Mouse (Mus musculus): ENCODE results near the gene 2200002D01Rik.

- TF ChIP-seq CTCF (IDR thresholded peaks at IDR 0.05; ENCODE audit: borderline replicate concordance, extremely low read depth, insufficient read depth, insufficient read length) (no peak), POLR2A (IDR thresholded peaks at IDR 0.05; ENCODE audit: borderline replicate concordance, extremely low read depth, insufficient read depth, insufficient read length, poor library complexity, severe bottlenecking) (no peak)
Measured at GRCm38 (mm10) chr7:29282074-29282554, 33.8 kb upstream of the 2200002D01Rik start.

Data from brain, embryonic 14.5 days (tissue).